Mouse (Mus musculus) bone marrow macrophage, adult 2 months (primary cell): ENCODE measurements at regions not wholly inside any gene's neighbourhood (a gene's known extent, or its start where the extent isn't known, plus 50 kb on each side); places are given as distances from the start of the nearest gene placed in this dataset.

Experiments used
- CTCF ChIP-seq: IDR thresholded peaks from 2 replicates; pipeline ENCODE4 v1.5.1; 2012; ENCODE audit warnings: low read depth, mild to moderate bottlenecking, low read length, moderate library complexity
- POLR2A ChIP-seq: IDR thresholded peaks from 2 replicates; pipeline ENCODE4 v1.6.1; 2012; ENCODE audit warnings: mild to moderate bottlenecking, low read depth, low read length, borderline replicate concordance

DNA sequence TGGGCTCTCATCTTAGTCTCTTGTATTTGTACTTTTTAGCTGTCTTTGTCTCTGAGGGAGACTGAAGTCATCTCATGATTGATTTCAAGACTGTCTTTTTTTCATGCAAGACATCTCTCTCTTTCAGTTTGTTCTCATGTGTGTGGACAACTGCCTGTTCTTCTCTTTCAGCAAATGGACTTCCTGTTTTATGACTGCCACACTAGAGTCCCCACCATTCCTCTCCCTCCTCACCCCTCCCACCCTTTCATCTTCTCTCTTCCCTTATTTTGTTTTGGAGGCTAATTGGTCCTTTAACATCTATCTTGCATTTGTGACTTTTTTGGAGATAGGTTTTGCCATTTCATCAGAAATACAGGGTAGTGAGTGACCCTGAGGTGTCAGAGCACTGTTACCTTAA lies 311.8 kb upstream of the Gm5148 start:
- TF ChIP-seq POLR2A, result no peak
- TF ChIP-seq CTCF, result no peak
